Mouse (Mus musculus): ENCODE data around the gene Ncstn. TPM values are rescaled to one million over a fixed set of nuclear protein-coding genes. Genes with fewer than 3 reads are reported as not detected.

The Ncstn gene
- polyA plus RNA-seq (2012; rRNA removed), result 100 and 107 TPM in 2 replicates

GRCm38 (mm10) chr1:172082101-172082898 is at the start of gene Ncstn, which contains the start of gene Copa:
Gene Ncstn (minus strand): TSS chr1:172082795.
Gene Copa (plus strand): TSS chr1:172082529.

GRCm38 (mm10) chr1:172126376-172127347 is 44.1 kb upstream of the Ncstn start, which contains the start of gene Pex19:
Gene Pex19 (plus strand): TSS chr1:172126755.

GRCm38 (mm10) chr1:172057491-172057921 is 25.1 kb downstream of the Ncstn start, which contains the start of gene Nhlh1:
Gene Nhlh1 (minus strand): TSS chr1:172057573.

GRCm38 (mm10) chr1:172028394-172029275 is 54.0 kb downstream of the Ncstn start, which contains the start of gene Vangl2:
Gene Vangl2 (minus strand): TSS chr1:172028444.

Other genes starting within 250 kb of the Ncstn start
- gene Cd84, start 243.1 kb downstream of the Ncstn start, polyA plus RNA-seq (2012; rRNA removed), result 0.70 and 0.84 TPM in 2 replicates
- 0.03 and 0.05 TPM in 2 replicates for gene Gm10521, start 187.1 kb downstream of the Ncstn start, polyA plus RNA-seq (2012; rRNA removed)
- gene Slamf6, start 165.3 kb downstream of the Ncstn start, polyA plus RNA-seq (2012; rRNA removed), result 0.01 TPM in 1 of 2 replicates, not detected in the other
- gene Vangl2, start 54.4 kb downstream of the Ncstn start, polyA plus RNA-seq (2012; rRNA removed), result 38.5 and 45.1 TPM in 2 replicates
- gene Nhlh1, start 25.2 kb downstream of the Ncstn start, polyA plus RNA-seq (2012; rRNA removed), result 1.7 and 3.4 TPM in 2 replicates
- 96.4 and 100 TPM in 2 replicates for gene Copa, start 266 bp downstream of the Ncstn start, polyA plus RNA-seq (2012; rRNA removed)
- 92.1 and 95.3 TPM in 2 replicates for gene Pex19, start 44.0 kb upstream of the Ncstn start, polyA plus RNA-seq (2012; rRNA removed)
- gene Dcaf8, start 65.3 kb upstream of the Ncstn start, polyA plus RNA-seq (2012; rRNA removed), result 66.5 and 69.7 TPM in 2 replicates
- gene Pea15a, start 124.0 kb upstream of the Ncstn start, polyA plus RNA-seq (2012; rRNA removed), result 369 and 373 TPM in 2 replicates
- gene Casq1, start 137.1 kb upstream of the Ncstn start, polyA plus RNA-seq (2012; rRNA removed), result 3.2 and 11.4 TPM in 2 replicates
- 0.07 and 0.09 TPM in 2 replicates for gene Atp1a4, start 175.6 kb upstream of the Ncstn start, polyA plus RNA-seq (2012; rRNA removed)
- 112 and 125 TPM in 2 replicates for gene Igsf8, start 178.8 kb upstream of the Ncstn start, polyA plus RNA-seq (2012; rRNA removed)
- gene Atp1a2, start 215.3 kb upstream of the Ncstn start, polyA plus RNA-seq (2012; rRNA removed), result 111 and 114 TPM in 2 replicates
- 11.7 and 11.8 TPM in 2 replicates for gene Kcnj9, start 246.5 kb upstream of the Ncstn start, polyA plus RNA-seq (2012; rRNA removed)